Mouse (Mus musculus) skeletal muscle tissue, adult 2 months (tissue): ENCODE results near the gene Cnih3.

Experiments used
- DNase-seq: peaks from one replicate; pipeline ENCODE4 v3.0.0-alpha.2; 2012; ENCODE audit warnings: low read depth, low spot score

The Cnih3 gene

DNA sequence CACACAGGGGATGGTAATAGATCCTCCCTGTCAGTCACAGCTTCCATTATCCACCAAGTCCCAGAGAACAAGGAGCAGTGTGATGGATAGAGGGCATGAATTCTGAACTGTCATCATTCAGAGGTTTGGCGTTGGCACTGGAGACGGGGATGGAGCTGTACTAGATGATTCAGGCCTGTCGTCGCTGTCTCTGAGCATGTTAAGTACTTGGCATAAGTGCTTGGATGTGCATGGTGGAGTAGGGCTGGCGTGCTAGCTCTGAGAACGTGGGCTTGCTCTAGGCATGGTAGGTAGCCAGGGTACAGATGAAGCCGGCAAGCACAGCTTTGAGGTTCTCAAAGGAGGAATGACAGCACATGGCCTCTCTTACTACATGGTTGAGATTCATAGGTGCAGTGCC is 95.6 kb downstream of the Cnih3 start:
- no peak for DNase-seq

GRCm38 (mm10) chr1:181453106-181453505 is 100.7 kb downstream of the Cnih3 start:
- no peak for DNase-seq

DNA sequence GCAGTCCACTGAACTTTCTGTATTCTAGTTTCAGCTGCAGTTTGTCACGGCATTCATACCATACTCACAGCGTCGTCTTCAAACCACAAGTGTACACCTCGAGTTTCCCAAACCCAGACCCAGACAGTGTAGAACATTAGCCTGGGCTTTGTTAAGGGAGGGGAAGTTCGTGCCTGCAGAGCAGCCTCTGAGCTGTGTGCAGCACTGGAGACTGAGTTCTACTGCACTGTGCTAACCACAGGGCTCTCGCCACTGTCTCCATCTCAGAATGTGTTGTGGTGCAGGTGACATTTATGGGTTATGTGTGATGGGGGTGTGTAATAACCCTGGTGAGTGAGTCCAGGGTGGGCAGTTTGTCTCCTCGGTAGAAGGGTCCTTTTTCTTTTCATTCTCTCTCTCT is 104.5 kb downstream of the Cnih3 start:
- DNase-seq: no peak

GRCm38 (mm10) chr1:181459431-181460105 is 107.1 kb downstream of the Cnih3 start:
- no peak for DNase-seq

DNA sequence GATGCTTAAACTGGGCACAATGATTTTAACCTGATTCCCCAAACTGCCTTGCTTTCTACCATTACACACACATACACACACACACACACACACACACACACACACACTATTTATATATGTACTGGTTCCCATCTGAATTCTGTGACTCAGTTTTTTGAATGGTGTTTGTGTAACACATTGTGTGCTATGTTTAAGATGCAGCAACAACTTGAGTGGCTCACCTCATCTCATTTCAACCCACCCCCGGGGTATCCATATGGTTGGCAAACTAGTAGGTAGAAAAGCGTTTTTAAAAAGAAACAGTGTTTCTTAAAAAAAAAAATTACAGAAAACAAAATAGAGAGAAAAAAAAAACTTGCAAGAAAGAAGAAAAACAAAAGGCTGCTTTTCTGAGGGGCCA is 107.9 kb downstream of the Cnih3 start:
- DNase-seq: no peak

DNA sequence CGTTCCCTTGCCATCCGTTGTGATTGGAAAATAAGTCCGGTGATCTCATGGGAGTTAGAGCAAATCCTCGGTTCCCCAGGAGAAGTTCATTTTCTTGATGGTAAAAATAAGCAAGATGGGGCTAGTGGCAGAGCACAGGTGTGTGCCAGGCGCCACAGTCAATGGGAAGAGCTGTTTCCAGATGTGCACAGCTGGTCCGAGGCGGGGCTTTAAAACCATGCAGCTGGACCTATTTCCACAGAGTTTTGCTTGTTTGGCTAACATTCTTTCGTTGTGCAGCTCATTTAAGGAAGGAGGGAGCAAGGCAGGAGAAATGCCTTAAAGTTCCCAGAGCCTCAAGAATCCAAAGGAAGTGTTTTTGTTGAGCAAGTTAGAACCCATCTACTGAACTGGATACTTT is 109.1 kb downstream of the Cnih3 start:
- no peak for DNase-seq

- no peak for DNase-seq
Observed at GRCm38 (mm10) chr1:181462051-181462905, 109.8 kb downstream of the Cnih3 start.

GRCm38 (mm10) chr1:181462906-181463179 is 110.4 kb downstream of the Cnih3 start:
- DNase-seq: no peak

- DNase-seq: no peak
Observed at GRCm38 (mm10) chr1:181465027-181465426, 112.6 kb downstream of the Cnih3 start.

GRCm38 (mm10) chr1:181466040-181466439 is 113.6 kb downstream of the Cnih3 start:
- DNase-seq: no peak

GRCm38 (mm10) chr1:181466601-181467320 is 114.3 kb downstream of the Cnih3 start:
- no peak for DNase-seq

GRCm38 (mm10) chr1:181467321-181467670 is 114.9 kb downstream of the Cnih3 start:
- no peak for DNase-seq

DNA sequence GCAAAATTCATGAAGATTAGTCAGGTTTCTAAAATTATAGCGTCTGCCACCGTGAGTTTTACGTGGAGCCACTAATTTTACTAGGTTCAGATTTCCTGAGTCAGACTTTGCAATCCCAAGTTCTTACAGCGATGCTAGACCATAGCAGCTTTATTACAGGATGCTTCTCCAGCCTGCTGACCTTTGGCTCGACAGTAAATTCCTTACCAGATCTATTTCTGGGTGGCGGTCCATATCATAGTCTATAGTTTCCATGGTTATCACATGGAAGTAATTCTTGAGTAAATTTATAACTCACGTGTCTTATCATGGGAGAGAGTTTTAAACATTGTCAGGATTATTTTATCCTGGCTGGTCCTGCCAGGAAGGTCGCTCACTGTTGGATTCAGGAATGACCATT is 117.0 kb downstream of the Cnih3 start:
- no peak for DNase-seq

DNA sequence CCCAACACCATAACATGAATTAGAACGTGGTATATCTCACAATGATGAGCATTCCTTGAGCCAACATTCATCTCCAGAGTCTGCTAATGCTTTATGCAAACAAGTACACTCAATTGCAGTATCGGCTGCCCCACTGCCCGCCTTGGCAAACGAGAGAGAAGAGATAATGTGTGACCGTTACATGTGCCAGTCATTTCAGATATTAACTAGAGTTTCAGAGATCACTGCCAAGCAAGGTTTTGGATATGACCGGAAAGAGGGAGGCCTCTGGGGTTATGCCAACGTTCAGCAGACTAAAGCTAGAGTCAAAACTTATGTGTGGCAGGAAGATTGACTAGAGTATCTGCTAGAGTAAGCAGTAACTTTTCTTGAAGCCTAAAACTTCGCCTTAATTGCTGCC is 123.7 kb downstream of the Cnih3 start:
- DNase-seq: no peak

DNA sequence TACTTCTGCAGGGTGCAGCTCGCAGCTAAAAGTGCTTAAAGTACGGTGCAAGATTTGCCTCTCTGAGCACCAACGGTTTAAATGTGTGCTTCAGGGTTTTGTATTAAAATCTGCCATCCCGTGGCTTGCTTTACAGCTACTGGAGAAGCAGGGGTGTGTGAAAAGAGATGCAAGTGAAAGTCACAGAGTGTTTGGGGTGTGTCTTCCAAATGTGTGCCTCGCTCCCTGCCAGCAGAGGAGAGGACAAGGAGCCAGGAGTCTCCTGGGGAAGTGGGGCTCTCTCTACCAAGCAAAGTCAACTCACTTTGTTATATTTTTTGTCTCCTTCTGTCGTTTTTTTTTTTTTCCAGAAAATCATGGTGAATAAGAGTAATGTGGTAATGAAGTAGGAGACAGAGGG is 124.1 kb downstream of the Cnih3 start:
- no peak for DNase-seq

DNA sequence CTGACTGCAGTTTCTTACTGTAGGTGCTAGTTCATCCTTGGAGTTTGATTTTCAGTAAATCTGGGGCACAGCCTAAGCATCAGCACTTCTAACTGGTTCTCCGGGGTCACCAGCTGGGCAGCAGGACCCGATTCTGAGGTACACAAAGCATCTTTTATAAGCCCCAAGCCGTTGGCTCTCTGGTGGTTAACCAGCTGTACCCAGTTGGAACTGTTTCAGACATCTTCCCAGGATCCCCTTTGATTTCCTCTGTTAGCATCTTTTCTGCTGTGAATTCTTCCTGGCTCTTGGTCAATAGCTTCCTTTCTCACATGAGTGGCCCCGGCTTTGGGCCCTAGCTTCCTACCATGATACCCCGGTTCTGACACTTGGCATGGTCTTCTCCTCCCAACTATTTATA is 132.3 kb downstream of the Cnih3 start:
- DNase-seq: no peak

GRCm38 (mm10) chr1:181503471-181503870 is 151.0 kb downstream of the Cnih3 start:
- no peak for DNase-seq

DNA sequence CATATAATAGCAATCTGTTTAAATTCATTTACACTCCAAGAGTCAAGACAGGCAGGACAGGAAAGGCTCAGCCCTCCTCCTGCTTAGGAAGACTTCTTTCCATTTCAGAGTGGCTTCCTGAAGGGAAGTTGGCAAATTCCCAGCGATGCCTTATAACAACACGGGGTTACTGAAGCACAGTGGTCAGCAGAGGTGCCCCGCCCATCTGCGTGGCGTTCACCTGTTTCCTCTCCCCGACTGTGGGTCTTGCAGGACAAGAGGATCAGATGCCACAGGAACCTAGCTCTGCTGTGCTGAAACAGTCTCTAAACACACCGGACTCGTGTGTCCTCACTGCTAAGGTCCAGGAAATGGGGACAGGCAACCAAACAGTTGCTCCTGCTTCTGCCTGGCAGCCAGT is 152.9 kb downstream of the Cnih3 start:
- no peak for DNase-seq
